Mouse (Mus musculus) heart, adult 2 months (tissue): ENCODE results near the gene Phf5a. TPM values are rescaled to one million over a fixed set of nuclear protein-coding genes. Genes with fewer than 3 reads are reported as not detected.
A peak's percentile ranks its signal among the peaks of the same experiment; 100 is the strongest.

Experiments
- DNase-seq, 2 experiments: peaks; one replicate each; pipeline ENCODE4 v3.0.0; 2021
- H3K27ac ChIP-seq: fragments of 200-600 bp; 2 replicates; pipeline ENCODE4 v1.8.1; 2022
- H3K27me3 ChIP-seq: fragments of 200-500 bp; 2 replicates; pipeline ENCODE4 v1.6.1; 2012; ENCODE audit warnings: mild to moderate bottlenecking, low read length, inconsistent platforms, mixed read lengths; ENCODE audit not compliant: control insufficient read depth, insufficient read depth
- H3K36me3 ChIP-seq: fragments of 200-500 bp; 2 replicates; pipeline ENCODE4 v1.6.1; 2012; ENCODE audit warnings: low read length, inconsistent platforms; ENCODE audit not compliant: control insufficient read depth, insufficient read depth
- H3K4me1 ChIP-seq: fragments of 200-500 bp; 2 replicates; pipeline ENCODE4 v1.6.1; 2011; ENCODE audit warnings: low read length; ENCODE audit not compliant: control insufficient read depth, insufficient read depth
- H3K4me3 ChIP-seq: fragments of 200-600 bp; 2 replicates; pipeline ENCODE4 v1.8.1; 2022
- H3K79me2 ChIP-seq: fragments of 200-500 bp; replicated peaks from 2 replicates; pipeline ENCODE4 v1.6.1; 2012; ENCODE audit warnings: mild to moderate bottlenecking, inconsistent platforms, low read length, moderate library complexity, mixed read lengths; ENCODE audit not compliant: control insufficient read depth, insufficient read depth
- H3K9ac ChIP-seq: fragments of 200-500 bp; 2 replicates; pipeline ENCODE4 v1.6.1; 2012; ENCODE audit warnings: low read depth, mild to moderate bottlenecking, control low read depth, inconsistent platforms, low read length, mixed read lengths
- CTCF ChIP-seq: fragments of 200-600 bp; IDR thresholded peaks from 2 replicates; pipeline ENCODE4 v1.8.1; 2022; ENCODE audit warnings: antibody characterized with exemption, mild to moderate bottlenecking, moderate library complexity
- EP300 ChIP-seq: fragments of 200-500 bp; IDR thresholded peaks from 2 replicates; pipeline ENCODE4 v1.6.1; 2011; ENCODE audit warnings: low read depth, low read length, control low read depth; ENCODE audit not compliant: insufficient read depth
- POLR2A ChIP-seq: fragments of 200-500 bp; IDR thresholded peaks from 2 replicates; pipeline ENCODE4 v1.6.1; 2011; ENCODE audit warnings: mild to moderate bottlenecking, low read depth, low read length, control low read depth; ENCODE audit not compliant: insufficient read depth
- WGBS: fragments of 180-500 bp; shearing (Covaris S2); methylation state at CpG from one replicate; pipeline ENCODE4 v1.1.7; 2018; 5-methylcytosine and 5-hydroxymethylcytosine counted together
- intact Hi-C: fragments of 180-260 bp; cut with DNase I; formaldehyde crosslinking; loops from one replicate; pipeline ENCODE4 v1.15.1; 2025
- polyA plus RNA-seq: library from polyadenylated mRNA; depleted of rRNA; stranded (reverse); fragments of >200 nt; gene quantifications from 2 replicates; pipeline ENCODE4 v1.2.3, GENCODE M21; 2012
- total RNA-seq, 2 experiments: library from RNA; stranded (reverse); gene quantifications; 2 replicates each; pipeline ENCODE4 v1.2.3; 2021

Gene Phf5a
- total and polyA plus RNA-seq, 3 experiments: 30.2 to 36.5 (median 30.2) TPM

DNA sequence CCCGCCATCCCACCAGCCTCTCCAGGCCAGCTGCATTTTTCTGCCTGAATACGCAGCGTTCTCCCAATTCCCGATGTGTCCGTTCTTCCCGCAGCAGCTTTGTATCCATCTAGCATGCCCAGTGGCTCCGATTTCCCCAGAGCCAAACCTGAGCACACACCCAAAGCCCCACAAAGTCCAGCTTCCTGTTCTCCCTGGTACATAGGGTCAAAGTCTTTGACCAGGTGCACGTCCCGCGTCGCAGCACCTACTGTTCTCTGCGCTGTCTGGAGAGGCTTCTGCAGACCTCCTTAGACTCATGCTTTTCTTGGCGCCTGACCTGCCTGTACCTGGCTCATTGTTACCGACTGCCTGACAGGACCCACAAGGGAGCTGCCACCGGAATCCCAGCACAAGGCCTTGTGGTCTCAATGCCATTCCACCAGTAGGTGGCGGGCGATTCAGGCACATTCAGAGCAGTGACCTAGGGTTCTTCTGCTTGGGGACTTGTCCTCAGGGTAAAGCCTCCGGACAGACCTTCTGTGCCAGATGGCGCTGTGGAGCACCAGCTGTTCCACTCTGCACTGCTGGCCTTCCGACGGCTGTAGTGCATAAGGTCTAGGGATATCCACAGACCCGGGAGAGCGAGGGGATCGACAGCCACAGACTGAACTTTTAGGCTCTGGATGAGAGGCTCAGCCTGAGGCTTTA, 40.4 kb downstream of the Phf5a start:
- Histone ChIP-seq H3K79me2 (no peaks in the 10 kb centered on the region), H3K27me3 (no peaks in the 10 kb centered on the region), H3K27ac (peak overlapping the region; percentile 65), H3K36me3 (no peaks in the 10 kb centered on the region), H3K4me1 (peaks cover 21% of the 10 kb centered on the region), H3K9ac (peak overlapping the region; percentile 28), H3K4me3 (no peak overlapping the region)
- peak; percentile 99 for TF ChIP-seq EP300
- peak; percentile 64 for TF ChIP-seq POLR2A
- TF ChIP-seq CTCF: peak; percentile 99; the same call in 1 of the 2 replicates
- 16% methylated on average over 24 of the region's 24 CpGs for WGBS
- intact Hi-C loops: loop anchor here (1.0 to 5.0 kb wide), 5 partner anchors 18 to 86 kb away; partner anchors contain the start of genes Aco2, Phf5a and Tob2
- DNase-seq: peak; percentile 91 to 93

DNA sequence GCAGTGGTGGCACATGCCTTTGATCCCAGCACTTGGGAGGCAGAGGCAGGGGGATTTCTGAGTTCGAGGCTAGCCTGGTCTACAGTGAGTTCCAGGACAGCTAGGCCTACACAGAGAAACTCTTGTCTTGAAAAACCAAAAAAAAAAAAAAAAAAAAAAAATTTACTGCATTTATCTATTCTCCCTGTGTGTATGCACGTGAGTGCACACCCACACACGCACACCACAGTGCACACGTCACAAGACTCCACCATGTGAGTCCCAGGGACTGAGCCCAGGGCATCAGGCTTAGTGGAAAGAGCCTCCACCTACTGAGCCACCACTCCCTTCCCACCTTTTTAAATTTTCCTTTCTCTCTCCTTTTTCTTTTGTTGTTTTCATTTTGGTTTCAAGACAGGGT, 41.2 kb downstream of the Phf5a start:
- Histone ChIP-seq H3K4me1 (peaks cover 18% of the 10 kb centered on the region), H3K4me3 (no peak overlapping the region), H3K27ac (no peak overlapping the region; the same call in 1 of the 2 replicates), H3K79me2 (no peaks in the 10 kb centered on the region), H3K27me3 (no peaks in the 10 kb centered on the region), H3K36me3 (no peaks in the 10 kb centered on the region), H3K9ac (no peak overlapping the region)
- 88% methylated on average over 4 of the region's 4 CpGs for WGBS
- TF ChIP-seq CTCF (no peak), POLR2A (no peak), EP300 (no peak)
- no peak for DNase-seq
- intact Hi-C loops: loop anchor here (5.0 kb wide), 1 partner anchor 42 kb away; the partner anchor contains the start of genes Aco2 and Phf5a

DNA sequence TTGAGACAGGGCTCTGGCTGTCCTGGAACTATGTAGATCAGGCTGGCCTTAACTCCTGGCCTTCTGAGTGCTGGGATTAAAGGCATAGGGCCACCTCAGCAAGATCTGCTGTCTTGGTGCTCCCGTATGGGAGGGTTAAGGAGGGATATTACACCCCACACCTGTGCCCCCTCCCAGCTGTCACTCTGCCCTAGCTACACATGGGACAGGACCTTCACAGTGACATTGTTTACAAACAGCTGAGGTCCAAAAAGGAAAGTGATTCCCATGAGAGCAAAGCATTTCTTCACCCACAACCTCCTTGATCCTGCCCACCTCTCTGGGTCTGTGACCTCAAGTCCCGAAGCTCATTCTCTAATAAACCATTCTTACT, 42.5 kb downstream of the Phf5a start:
- DNase-seq: no peak
- TF ChIP-seq POLR2A (no peak), CTCF (no peak), EP300 (no peak)
- H3K27me3 ChIP-seq: no peaks in the 10 kb centered on the region
- intact Hi-C loops: no loop called here
- peaks cover 13% of the 10 kb centered on the region for H3K4me1 ChIP-seq
- H3K4me3 ChIP-seq: no peak overlapping the region
- WGBS: 59% methylated on average over 2 of the region's 2 CpGs
- H3K27ac ChIP-seq: peak overlapping the region; percentile 29
- H3K9ac ChIP-seq: peak overlapping the region; percentile 30; the same call in 1 of the 2 replicates
- no peaks in the 10 kb centered on the region for H3K36me3 ChIP-seq
- no peaks in the 10 kb centered on the region; the same call in 1 of the 2 replicates for H3K79me2 ChIP-seq

DNA sequence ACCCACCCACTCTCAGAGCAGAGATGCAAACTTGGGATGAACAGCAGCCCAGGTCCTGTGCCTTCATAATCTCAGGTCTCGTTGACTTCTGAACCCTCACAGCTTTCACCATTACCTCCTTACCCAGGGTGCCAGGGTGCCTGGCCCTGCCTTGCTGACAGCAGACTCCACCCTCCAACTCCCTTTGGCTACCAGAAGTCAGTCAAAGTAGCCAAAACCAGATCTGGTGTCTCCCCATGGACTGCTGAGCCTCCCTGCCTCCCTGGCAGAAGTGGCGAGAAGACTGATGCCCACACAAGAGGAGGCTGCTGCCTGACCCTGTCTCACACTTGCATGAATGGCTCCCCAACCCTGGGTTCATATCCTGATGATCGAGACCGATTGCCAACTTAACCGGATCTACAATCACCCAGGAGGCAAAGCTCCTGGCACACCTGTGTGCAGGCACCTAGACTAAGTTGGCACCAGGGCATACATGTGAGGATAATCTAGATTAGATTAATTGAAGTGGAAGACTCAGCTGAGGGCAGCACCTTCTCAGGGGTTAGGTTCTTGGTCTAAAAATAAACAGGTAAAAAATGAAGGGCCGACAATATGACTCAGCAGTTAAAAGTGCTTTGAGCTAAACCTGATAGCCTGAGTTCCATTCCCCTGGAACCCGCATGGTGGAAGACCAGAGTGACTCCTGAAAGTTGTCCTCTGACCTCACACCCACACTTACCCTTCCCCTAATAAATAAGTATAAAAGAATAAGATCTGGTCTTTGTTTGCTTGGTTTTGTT, 43.1 kb downstream of the Phf5a start:
- Histone ChIP-seq H3K79me2 (no peaks in the 10 kb centered on the region; the same call in 1 of the 2 replicates), H3K27me3 (no peaks in the 10 kb centered on the region), H3K4me3 (no peak overlapping the region), H3K9ac (no peak overlapping the region), H3K27ac (peak overlapping the region; percentile 29), H3K36me3 (no peaks in the 10 kb centered on the region), H3K4me1 (peaks cover 9% of the 10 kb centered on the region)
- intact Hi-C loops: no loop called here
- DNase-seq: no peak
- TF ChIP-seq POLR2A: no peak
- TF ChIP-seq EP300: 0 out of 2 replicates have a peak, but pooled peaks have one; percentile 17
- TF ChIP-seq CTCF: no peak
- WGBS: 66% methylated on average over 7 of the region's 7 CpGs

DNA sequence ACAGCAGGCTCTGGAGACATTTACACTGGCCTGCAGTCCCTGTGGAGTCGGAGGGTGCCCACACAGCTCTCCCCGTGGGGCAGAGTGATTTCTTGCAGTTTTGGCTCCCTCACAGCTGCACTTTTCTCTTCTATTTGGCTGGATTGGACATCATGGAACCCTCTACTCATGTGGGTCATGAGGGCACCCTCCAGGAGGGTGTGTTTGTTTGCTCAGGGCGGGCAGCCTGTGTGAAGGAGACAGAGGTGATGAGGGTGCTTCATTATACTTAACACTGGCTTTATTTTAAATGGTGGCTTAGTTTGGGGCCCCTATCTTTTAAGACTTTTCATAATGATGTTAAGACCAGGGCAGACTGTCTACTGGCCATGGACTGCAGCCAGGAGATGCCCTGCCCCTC, 46.9 kb downstream of the Phf5a start:
- TF ChIP-seq POLR2A: no peak
- TF ChIP-seq EP300: no peak
- TF ChIP-seq CTCF: no peak
- no peaks in the 10 kb centered on the region for H3K27me3 ChIP-seq
- H3K9ac ChIP-seq: no peak overlapping the region
- H3K36me3 ChIP-seq: peaks cover 2% of the 10 kb centered on the region
- intact Hi-C loops: no loop called here
- H3K27ac ChIP-seq: no peak overlapping the region
- WGBS: 79% methylated on average over 3 of the region's 3 CpGs
- H3K79me2 ChIP-seq: peaks cover under 1% of the 10 kb centered on the region
- H3K4me3 ChIP-seq: no peak overlapping the region
- no peak for DNase-seq
- peaks cover 3% of the 10 kb centered on the region; the same call in 1 of the 2 replicates for H3K4me1 ChIP-seq
